Mouse (Mus musculus): ENCODE measurements around the gene Siah1b. TPM values are rescaled to one million over a fixed set of nuclear protein-coding genes. Genes with fewer than 3 reads are reported as not detected.

Gene Siah1b
- polyA plus RNA-seq, 1 experiment from 2014 or later: 13.1 TPM

- no peak for ATAC-seq (ENCODE audit: low read depth)
- Histone ChIP-seq H3K4me1 (ENCODE audit: control insufficient read depth, low read depth, low read length) (peaks cover 7% of the 10 kb centered on the region; the same call in 1 of the 2 replicates), H3K36me3 (ENCODE audit: control insufficient read depth, insufficient read depth) (no peaks in the 10 kb centered on the region), H3K27me3 (ENCODE audit: control insufficient read depth, insufficient read depth, low read depth, low read length) (no peaks in the 10 kb centered on the region; the same call in 1 of the 2 replicates), H3K9me3 (replicated peaks; ENCODE audit: control insufficient read depth, low read length) (no peaks in the 10 kb centered on the region), H3K27ac (ENCODE audit: low read length) (no peak overlapping the region), H3K9ac (ENCODE audit: low read depth, low read length) (no peak overlapping the region), H3K4me2 (ENCODE audit: low read depth, low read length) (no peak overlapping the region), H3K4me3 (ENCODE audit: low read depth, low read length) (no peak overlapping the region)
- 46% methylated on average over 7 of the region's 7 CpGs for WGBS (ENCODE audit: insufficient replicate concordance)
Measured at GRCm38 (mm10) chrX:164092300-164093169, 16.2 kb upstream of the Siah1b start.

GRCm38 (mm10) chrX:164089916-164090315, 13.6 kb upstream of the Siah1b start:
- no peak overlapping the region for H3K9ac ChIP-seq (ENCODE audit: low read depth, low read length)
- H3K27me3 ChIP-seq (ENCODE audit: control insufficient read depth, insufficient read depth, low read depth, low read length): no peaks in the 10 kb centered on the region; the same call in 1 of the 2 replicates
- no peak overlapping the region for H3K4me2 ChIP-seq (ENCODE audit: low read depth, low read length)
- H3K9me3 ChIP-seq (replicated peaks; ENCODE audit: control insufficient read depth, low read length): no peaks in the 10 kb centered on the region
- 68% methylated on average over 11 of the region's 11 CpGs for WGBS (ENCODE audit: insufficient replicate concordance)
- no peak overlapping the region for H3K27ac ChIP-seq (ENCODE audit: low read length)
- ATAC-seq (ENCODE audit: low read depth): no peak
- no peaks in the 10 kb centered on the region for H3K36me3 ChIP-seq (ENCODE audit: control insufficient read depth, insufficient read depth)
- peaks cover 11% of the 10 kb centered on the region; the same call in 1 of the 2 replicates for H3K4me1 ChIP-seq (ENCODE audit: control insufficient read depth, low read depth, low read length)
- H3K4me3 ChIP-seq (ENCODE audit: low read depth, low read length): no peak overlapping the region

- Histone ChIP-seq H3K4me1 (ENCODE audit: control insufficient read depth, low read depth, low read length) (peaks cover 11% of the 10 kb centered on the region; the same call in 1 of the 2 replicates), H3K9ac (ENCODE audit: low read depth, low read length) (no peak within 1 kb of the TSS), H3K27ac (ENCODE audit: low read length) (no peak within 1 kb of the TSS), H3K4me2 (ENCODE audit: low read depth, low read length) (no peak within 1 kb of the TSS), H3K27me3 (ENCODE audit: control insufficient read depth, insufficient read depth, low read depth, low read length) (no peaks in the 10 kb centered on the region; the same call in 1 of the 2 replicates), H3K36me3 (ENCODE audit: control insufficient read depth, insufficient read depth) (no peaks in the 10 kb centered on the region), H3K4me3 (ENCODE audit: low read depth, low read length) (no peak within 1 kb of the TSS), H3K9me3 (replicated peaks; ENCODE audit: control insufficient read depth, low read length) (no peaks in the 10 kb centered on the region)
- no peak for ATAC-seq (ENCODE audit: low read depth)
- WGBS (ENCODE audit: insufficient replicate concordance): 67% methylated on average over 4 of the region's 4 CpGs
Measured at GRCm38 (mm10) chrX:164088582-164088981, 12.3 kb upstream of the Siah1b start, which contains the start of gene Cltrn. Cltrn (plus strand) TSS chrX:164088830.

GRCm38 (mm10) chrX:164082030-164082429, 5.7 kb upstream of the Siah1b start:
- Histone ChIP-seq H3K36me3 (ENCODE audit: control insufficient read depth, insufficient read depth) (no peaks in the 10 kb centered on the region), H3K27ac (ENCODE audit: low read length) (no peak overlapping the region), H3K9ac (ENCODE audit: low read depth, low read length) (no peak overlapping the region), H3K4me1 (ENCODE audit: control insufficient read depth, low read depth, low read length) (peaks cover 4% of the 10 kb centered on the region), H3K4me2 (ENCODE audit: low read depth, low read length) (no peak overlapping the region), H3K27me3 (ENCODE audit: control insufficient read depth, insufficient read depth, low read depth, low read length) (no peaks in the 10 kb centered on the region), H3K9me3 (replicated peaks; ENCODE audit: control insufficient read depth, low read length) (no peaks in the 10 kb centered on the region), H3K4me3 (ENCODE audit: low read depth, low read length) (no peak overlapping the region)
- peak; percentile 74 for ATAC-seq (ENCODE audit: low read depth)
- WGBS (ENCODE audit: insufficient replicate concordance): 52% methylated on average over 9 of the region's 9 CpGs

GRCm38 (mm10) chrX:164068968-164069367, 7.3 kb downstream of the Siah1b start:
- Histone ChIP-seq H3K27ac (ENCODE audit: low read length) (no peak overlapping the region), H3K36me3 (ENCODE audit: control insufficient read depth, insufficient read depth) (peaks cover 2% of the 10 kb centered on the region; the same call in 1 of the 2 replicates), H3K4me1 (ENCODE audit: control insufficient read depth, low read depth, low read length) (no peaks in the 10 kb centered on the region), H3K27me3 (ENCODE audit: control insufficient read depth, insufficient read depth, low read depth, low read length) (no peaks in the 10 kb centered on the region), H3K9me3 (replicated peaks; ENCODE audit: control insufficient read depth, low read length) (no peaks in the 10 kb centered on the region), H3K9ac (ENCODE audit: low read depth, low read length) (no peak overlapping the region), H3K4me2 (ENCODE audit: low read depth, low read length) (no peak overlapping the region), H3K4me3 (ENCODE audit: low read depth, low read length) (no peak overlapping the region)
- WGBS (ENCODE audit: insufficient replicate concordance): 74% methylated on average over 4 of the region's 4 CpGs
- no peak for ATAC-seq (ENCODE audit: low read depth)

- Histone ChIP-seq H3K27ac (ENCODE audit: low read length) (no peak overlapping the region), H3K4me2 (ENCODE audit: low read depth, low read length) (no peak overlapping the region), H3K4me3 (ENCODE audit: low read depth, low read length) (no peak overlapping the region), H3K9me3 (replicated peaks; ENCODE audit: control insufficient read depth, low read length) (no peaks in the 10 kb centered on the region), H3K27me3 (ENCODE audit: control insufficient read depth, insufficient read depth, low read depth, low read length) (no peaks in the 10 kb centered on the region), H3K4me1 (ENCODE audit: control insufficient read depth, low read depth, low read length) (no peaks in the 10 kb centered on the region), H3K36me3 (ENCODE audit: control insufficient read depth, insufficient read depth) (no peaks in the 10 kb centered on the region), H3K9ac (ENCODE audit: low read depth, low read length) (no peak overlapping the region)
- 0 out of 2 replicates have a peak, but pooled peaks have one; percentile 53 for ATAC-seq (ENCODE audit: low read depth)
- WGBS (ENCODE audit: insufficient replicate concordance): 12% methylated on average over 2 of the region's 2 CpGs
Measured at GRCm38 (mm10) chrX:164066185-164066584, 10.1 kb downstream of the Siah1b start.

GRCm38 (mm10) chrX:164059070-164059469, 17.2 kb downstream of the Siah1b start:
- no peak for ATAC-seq (ENCODE audit: low read depth)
- WGBS (ENCODE audit: insufficient replicate concordance): 37% methylated on average over 4 of the region's 4 CpGs
- no peaks in the 10 kb centered on the region for H3K9me3 ChIP-seq (replicated peaks; ENCODE audit: control insufficient read depth, low read length)

GRCm38 (mm10) chrX:164058523-164058922, 17.8 kb downstream of the Siah1b start:
- Histone ChIP-seq H3K4me3 (ENCODE audit: low read depth, low read length) (no peak overlapping the region), H3K4me1 (ENCODE audit: control insufficient read depth, low read depth, low read length) (no peaks in the 10 kb centered on the region), H3K4me2 (ENCODE audit: low read depth, low read length) (no peak overlapping the region), H3K36me3 (ENCODE audit: control insufficient read depth, insufficient read depth) (no peaks in the 10 kb centered on the region), H3K9me3 (replicated peaks; ENCODE audit: control insufficient read depth, low read length) (no peaks in the 10 kb centered on the region), H3K27me3 (ENCODE audit: control insufficient read depth, insufficient read depth, low read depth, low read length) (no peaks in the 10 kb centered on the region), H3K27ac (ENCODE audit: low read length) (no peak overlapping the region), H3K9ac (ENCODE audit: low read depth, low read length) (no peak overlapping the region)
- 77% methylated on average over 3 of the region's 3 CpGs for WGBS (ENCODE audit: insufficient replicate concordance)
- ATAC-seq (ENCODE audit: low read depth): no peak

More at GRCm38 (mm10) chrX:164059070-164059469, 17.2 kb downstream of the Siah1b start:
- H3K4me3 ChIP-seq (ENCODE audit: low read depth, low read length): no peak overlapping the region
- no peaks in the 10 kb centered on the region for H3K4me1 ChIP-seq (ENCODE audit: control insufficient read depth, low read depth, low read length)
- H3K4me2 ChIP-seq (ENCODE audit: low read depth, low read length): no peak overlapping the region
- H3K36me3 ChIP-seq (ENCODE audit: control insufficient read depth, insufficient read depth): no peaks in the 10 kb centered on the region
- no peaks in the 10 kb centered on the region for H3K27me3 ChIP-seq (ENCODE audit: control insufficient read depth, insufficient read depth, low read depth, low read length)
- H3K9ac ChIP-seq (ENCODE audit: low read depth, low read length): no peak overlapping the region
- H3K27ac ChIP-seq (ENCODE audit: low read length): no peak overlapping the region

- Histone ChIP-seq H3K4me2 (ENCODE audit: low read depth, low read length) (no peak overlapping the region), H3K27ac (ENCODE audit: low read length) (no peak overlapping the region), H3K36me3 (ENCODE audit: control insufficient read depth, insufficient read depth) (no peaks in the 10 kb centered on the region), H3K27me3 (ENCODE audit: control insufficient read depth, insufficient read depth, low read depth, low read length) (no peaks in the 10 kb centered on the region), H3K9me3 (replicated peaks; ENCODE audit: control insufficient read depth, low read length) (no peaks in the 10 kb centered on the region), H3K4me3 (ENCODE audit: low read depth, low read length) (no peak overlapping the region), H3K4me1 (ENCODE audit: control insufficient read depth, low read depth, low read length) (no peaks in the 10 kb centered on the region), H3K9ac (ENCODE audit: low read depth, low read length) (no peak overlapping the region)
- ATAC-seq (ENCODE audit: low read depth): peak; percentile 35; the same call in 1 of the 2 replicates
- 36% methylated on average over 4 of the region's 4 CpGs for WGBS (ENCODE audit: insufficient replicate concordance)
Measured at GRCm38 (mm10) chrX:164055726-164056125, 20.6 kb downstream of the Siah1b start.

Measured in liver, embryonic 16.5 days (tissue).